Mouse (Mus musculus) testis, adult 2 months (tissue): ENCODE results near the gene Relt.

Experiments used
- CTCF ChIP-seq: fragments of 200-500 bp; IDR thresholded peaks from 2 replicates; pipeline ENCODE4 v1.5.1; 2012; ENCODE audit warnings: low read depth, mild to moderate bottlenecking, inconsistent platforms, low read length, moderate library complexity; ENCODE audit not compliant: control insufficient read depth, insufficient read depth, insufficient replicate concordance
- POLR2A ChIP-seq: fragments of 200-500 bp; IDR thresholded peaks from 2 replicates; pipeline ENCODE4 v1.6.1; 2012; ENCODE audit warnings: low read depth, mild to moderate bottlenecking, inconsistent platforms, low read length, moderate library complexity; ENCODE audit not compliant: control insufficient read depth

DNA sequence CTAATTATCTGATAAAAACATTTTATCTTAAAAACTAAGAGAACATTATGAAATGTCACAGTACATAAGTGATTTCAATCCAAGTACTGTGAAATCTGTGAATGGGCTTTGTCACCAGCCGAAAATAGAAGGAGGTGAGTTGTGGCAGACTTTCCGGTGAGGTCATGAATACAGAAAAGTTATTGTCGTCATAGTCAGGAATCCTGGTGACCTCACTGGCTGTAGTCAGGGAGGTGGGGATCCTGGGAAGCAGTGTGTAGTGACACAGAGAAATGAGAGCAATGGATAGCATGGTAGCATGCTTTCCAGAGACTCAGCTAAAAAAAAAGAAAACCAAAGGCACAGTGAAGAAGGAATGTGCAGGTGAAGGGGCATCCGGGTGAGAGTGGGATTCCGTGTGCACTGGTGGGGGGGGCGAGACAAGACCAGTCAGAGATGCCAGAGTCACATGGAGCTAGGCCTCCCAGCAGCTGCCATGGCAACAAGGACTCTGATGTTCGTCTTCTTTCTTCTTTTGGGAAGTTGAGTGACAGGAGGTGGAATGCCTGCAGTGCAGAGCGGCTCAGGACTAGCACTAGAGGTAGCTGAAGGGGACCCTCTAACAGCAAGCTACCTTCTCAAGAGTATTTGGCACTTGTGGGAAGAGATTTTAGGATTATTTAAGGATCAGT lies 47.2 kb downstream of the Relt start:
- TF ChIP-seq CTCF (no peak), POLR2A (no peak)
